Comparison of ENCODE assay signal across 18 mouse cellular contexts in the genomic region with DNA sequence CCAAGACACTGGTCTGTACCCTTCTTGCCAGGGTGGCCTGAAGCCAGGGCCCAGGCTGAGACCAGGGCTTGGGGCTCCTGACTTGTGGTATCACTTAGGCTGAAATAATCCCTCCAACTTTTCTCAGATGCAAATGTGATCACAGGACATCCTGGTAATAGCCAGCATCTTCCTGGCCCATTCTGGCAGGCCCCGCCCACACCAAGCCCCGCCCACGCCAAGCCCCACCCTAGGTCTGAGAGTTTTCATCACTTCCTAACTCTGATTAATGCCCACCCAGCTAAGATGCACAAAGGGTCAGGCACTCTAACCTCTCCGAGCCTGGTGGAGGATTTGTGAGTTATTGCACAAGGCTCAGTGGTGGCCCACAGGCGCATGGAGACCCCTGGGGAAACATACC. TPM values are rescaled to one million over a fixed set of nuclear protein-coding genes. Genes with fewer than 3 reads are reported as not detected.
"Had no signal": no experiment of that assay in that cellular context is flagged by ENCODE, and none has a peak within 500 bp of the region (broad histone marks: within the 10 kb centered on the region; RNA-seq: fewer than 3 reads in every experiment).

No protein-coding gene starts in this region.

- H3K4me2 ChIP-seq: limb, embryonic 15.5 days; liver, embryonic 15.5 days; lung, embryonic 14.5 days; neural tube, embryonic 15.5 days had no signal

- ATAC-seq: intestine, postnatal 0 days had no signal

- H3K27ac ChIP-seq: layer of hippocampus, adult 2 months; limb, embryonic 15.5 days; neural tube, embryonic 15.5 days; stomach, postnatal 0 days had no signal

- H3K36me3 ChIP-seq: liver, embryonic 15.5 days had no signal

- H3K9me3 ChIP-seq: limb, embryonic 15.5 days; liver, embryonic 15.5 days; midbrain, embryonic 10.5 days; neural tube, embryonic 15.5 days had no signal

- H3K9ac ChIP-seq: limb, embryonic 15.5 days; liver, embryonic 15.5 days; lung, embryonic 14.5 days; neural tube, embryonic 15.5 days had no signal

- DNase-seq: kidney, adult 8-10 months; left cerebral cortex, postnatal 4 days; lung, embryonic 14.5 days; lung, postnatal 10 days; lung, postnatal 4 days; midbrain, embryonic 14.5 days; right cerebral cortex, adult 18-20 months; thymus, adult 18-20 months; thymus, postnatal 25 days had no signal

- H3K4me3 ChIP-seq: layer of hippocampus, adult 2 months; limb, embryonic 15.5 days; liver, embryonic 15.5 days; midbrain, embryonic 10.5 days; myocyte; neural tube, embryonic 15.5 days had no signal

- H3K27me3 ChIP-seq: limb, embryonic 15.5 days; neural tube, embryonic 15.5 days had no signal

RNA-seq across cellular contexts. Expression of gene Pabpn1l, which starts 2.1 kb away (rescaled TPM):
- polyA plus RNA-seq: intestine, postnatal 0 days; limb, embryonic 15.5 days; liver, embryonic 15.5 days; lung, embryonic 14.5 days; midbrain, embryonic 10.5 days; midbrain, embryonic 14.5 days; neural tube, embryonic 11.5 days had no signal
